Mouse (Mus musculus): Measurements from ENCODE around the gene Trpm3.

DNA sequence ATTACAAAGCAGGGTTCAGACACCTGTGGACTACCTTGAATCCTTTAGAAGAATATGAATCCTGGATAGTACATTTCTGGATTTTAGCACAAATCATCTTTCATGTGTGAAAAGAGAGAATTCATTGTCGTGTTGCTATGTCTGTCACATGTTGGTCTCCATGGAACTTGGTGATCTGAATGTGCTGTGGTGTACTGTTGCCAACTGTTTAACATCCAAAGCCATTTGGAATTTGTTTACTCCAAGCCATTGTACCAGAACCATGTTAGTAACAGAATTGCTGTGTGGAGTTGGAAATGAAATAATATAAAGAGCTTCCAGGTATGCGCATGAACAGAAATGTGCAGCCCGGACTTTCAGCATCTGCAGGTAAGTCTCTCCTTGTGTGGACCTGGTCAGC is 41.3 kb downstream of the Trpm3 start:
- TF ChIP-seq CTCF (IDR thresholded peaks at IDR 0.05) (no peak), EP300 (IDR thresholded peaks at IDR 0.05) (no peak)

Measured in lung, postnatal 0 days (tissue).